Mouse (Mus musculus): ENCODE measurements around the gene Col2a1. TPM values are rescaled to one million over a fixed set of nuclear protein-coding genes. Genes with fewer than 3 reads are reported as not detected.
A peak's percentile ranks its signal among the peaks of the same experiment; 100 is the strongest.

Gene Col2a1
- total and polyA plus RNA-seq, 3 experiments = 0.06 to 0.13 TPM; not detected in 1

DNA sequence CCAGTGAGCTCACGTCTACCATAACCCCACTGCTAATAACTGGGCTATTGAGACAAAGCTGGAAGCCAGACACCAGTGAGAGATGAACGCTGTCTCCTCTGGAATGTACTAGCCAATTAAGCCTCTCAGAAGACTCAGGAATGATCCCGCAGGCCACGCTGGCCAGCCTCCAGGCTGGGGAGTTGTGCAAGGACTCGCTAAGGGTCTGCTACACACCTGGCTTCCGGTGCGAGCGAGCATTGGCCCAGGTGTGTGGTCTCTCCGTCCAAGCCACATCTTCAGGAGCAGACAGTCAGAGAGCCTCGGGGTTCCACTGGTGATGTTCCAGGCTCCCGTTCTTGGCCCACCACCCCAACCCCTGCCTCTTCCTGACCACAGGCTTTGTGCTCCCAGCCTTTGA lies 48.1 kb downstream of the Col2a1 start:
- Histone ChIP-seq H3K9me3 (replicated peaks; ENCODE audit: low read length) (no peaks in the 10 kb centered on the region), H3K27me3 (replicated peaks) (peaks cover 20% of the 10 kb centered on the region), H3K4me1 (ENCODE audit: control insufficient read depth in 1 of 2, insufficient read depth in 2 of 2) (peaks cover 4 to 19% of the 10 kb centered on the region in 2 experiments), H3K27ac (ENCODE audit: insufficient read depth, low read depth) (no peak overlapping the region), H3K79me2 (replicated peaks; ENCODE audit: control insufficient read depth, extremely low read depth, insufficient read depth, poor library complexity, severe bottlenecking) (no peaks in the 10 kb centered on the region), H3K4me2 (ENCODE audit: insufficient read depth, low read depth, poor library complexity, severe bottlenecking) (no peak overlapping the region), H3K4me3 (replicated peaks in 1 of 3; ENCODE audit: low read depth in 2 of 3, low read length in 2 of 3, poor library complexity in 1 of 3) (no peak overlapping the region), H3K9ac (ENCODE audit: insufficient read depth, low read depth) (no peak overlapping the region), H3K36me3 (replicated peaks in 1 of 2; ENCODE audit: control insufficient read depth in 1 of 2, insufficient read depth in 1 of 2, low read length in 1 of 2) (no peaks in the 10 kb centered on the region)
- dilution Hi-C loops (cut with MboI; ENCODE audit: extremely low pct_ligation_motif_present, extremely low pct_unique_long_range_greater_than_20kb, low sequenced_read_pairs) = loop anchor here (25.0 kb wide), 1 partner anchor 169 kb away; the partner anchor contains the start of gene Slc48a1
- no peak for DNase-seq (ENCODE audit: extremely low read depth)
- in situ Hi-C loops (cut with MboI; ENCODE audit: low pct_ligation_motif_present, low pct_unique_long_range_greater_than_20kb, low sequenced_read_pairs) = no loop called here
- TF ChIP-seq UBTF (IDR thresholded peaks at IDR 0.05; ENCODE audit: low read depth, low read length) = no peak
- no peak for TF ChIP-seq MYC (IDR thresholded peaks at IDR 0.05; ENCODE audit: low read depth, low read length)
- no peak for TF ChIP-seq CHD2 (IDR thresholded peaks at IDR 0.05; ENCODE audit: low read length)
- no peak for TF ChIP-seq SMC3 (IDR thresholded peaks at IDR 0.05; ENCODE audit: low read depth, low read length)
- no peak for TF ChIP-seq POLR2A (IDR thresholded peaks at IDR 0.05; ENCODE audit: low read depth, low read length)
- no peak for TF ChIP-seq TBP (conservative IDR thresholded peaks at IDR 0.05; ENCODE audit: low read depth, low read length)
- no peak for TF ChIP-seq HCFC1 (IDR thresholded peaks at IDR 0.05; ENCODE audit: low read depth, low read length)
- no peak for TF ChIP-seq ETS1 (conservative IDR thresholded peaks at IDR 0.05; ENCODE audit: low read depth, low read length)
- TF ChIP-seq USF1 (IDR thresholded peaks at IDR 0.05; ENCODE audit: low read depth, low read length) = no peak
- TF ChIP-seq CTCF (conservative IDR thresholded peaks at IDR 0.05 in 1 of 2, IDR thresholded peaks at IDR 0.05 in 1 of 2; ENCODE audit: low read depth in 2 of 2, low read length in 2 of 2) = no peak
- no peak for TF ChIP-seq RAD21 (IDR thresholded peaks at IDR 0.05; ENCODE audit: low read depth, low read length)
- no peak for TF ChIP-seq MAX (IDR thresholded peaks at IDR 0.05; ENCODE audit: low read length)
- no peak for TF ChIP-seq NRF1 (IDR thresholded peaks at IDR 0.05; ENCODE audit: low read depth, low read length)
- no peak for TF ChIP-seq BHLHE40 (IDR thresholded peaks at IDR 0.05; ENCODE audit: low read depth, low read length)
- no peak for TF ChIP-seq RCOR1 (conservative IDR thresholded peaks at IDR 0.05; ENCODE audit: low read depth, low read length)
- no peak for TF ChIP-seq JUN (IDR thresholded peaks at IDR 0.05; ENCODE audit: insufficient read depth, low read depth, low read length)
- no peak for TF ChIP-seq KAT2A (IDR thresholded peaks at IDR 0.05; ENCODE audit: insufficient replicate concordance, low read length)

DNA sequence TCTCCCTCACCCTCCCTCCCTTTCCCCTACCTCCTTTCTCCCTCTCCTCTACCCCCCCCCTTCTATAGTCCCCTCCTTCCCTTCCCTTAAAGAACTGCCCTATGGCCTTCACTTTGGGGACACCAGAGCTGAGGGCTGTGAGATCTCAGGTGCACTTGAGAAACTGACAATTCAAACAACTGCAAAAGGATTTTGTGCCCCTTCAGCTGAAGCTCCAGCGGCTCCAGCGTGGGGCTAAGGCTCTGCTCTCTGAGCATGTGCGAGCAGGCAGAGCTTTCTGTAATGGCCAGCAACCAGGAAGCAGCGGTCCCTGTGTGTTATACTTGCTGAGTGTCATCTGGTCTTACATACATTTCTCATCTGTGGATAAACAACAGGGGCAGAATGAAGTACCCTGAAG lies 48.8 kb downstream of the Col2a1 start:
- Histone ChIP-seq H3K4me3 (replicated peaks in 1 of 3; ENCODE audit: low read depth in 2 of 3, low read length in 2 of 3, poor library complexity in 1 of 3) (no peak overlapping the region), H3K9me3 (replicated peaks; ENCODE audit: low read length) (no peaks in the 10 kb centered on the region), H3K36me3 (replicated peaks in 1 of 2; ENCODE audit: control insufficient read depth in 1 of 2, insufficient read depth in 1 of 2, low read length in 1 of 2) (no peaks in the 10 kb centered on the region), H3K79me2 (replicated peaks; ENCODE audit: control insufficient read depth, extremely low read depth, insufficient read depth, poor library complexity, severe bottlenecking) (no peaks in the 10 kb centered on the region), H3K9ac (ENCODE audit: insufficient read depth, low read depth) (no peak overlapping the region), H3K4me1 (ENCODE audit: control insufficient read depth in 1 of 2, insufficient read depth in 2 of 2) (peaks cover 4 to 19% of the 10 kb centered on the region in 2 experiments), H3K27me3 (replicated peaks) (peaks cover 22% of the 10 kb centered on the region), H3K4me2 (ENCODE audit: insufficient read depth, low read depth, poor library complexity, severe bottlenecking) (no peak overlapping the region), H3K27ac (ENCODE audit: insufficient read depth, low read depth) (no peak overlapping the region)
- TF ChIP-seq SMC3 (IDR thresholded peaks at IDR 0.05; ENCODE audit: low read depth, low read length) (no peak), MAX (IDR thresholded peaks at IDR 0.05; ENCODE audit: low read length) (no peak), MAZ (IDR thresholded peaks at IDR 0.05; ENCODE audit: low read depth, low read length) (no peak), CHD2 (IDR thresholded peaks at IDR 0.05; ENCODE audit: low read length) (no peak), NRF1 (IDR thresholded peaks at IDR 0.05; ENCODE audit: low read depth, low read length) (peak; percentile 64), MYC (IDR thresholded peaks at IDR 0.05; ENCODE audit: low read depth, low read length) (no peak)
- dilution Hi-C loops (cut with MboI; ENCODE audit: extremely low pct_ligation_motif_present, extremely low pct_unique_long_range_greater_than_20kb, low sequenced_read_pairs) = loop anchor here (25.0 kb wide), 1 partner anchor 168 kb away; the partner anchor contains the start of gene Slc48a1
- no peak for DNase-seq (ENCODE audit: extremely low read depth)
- in situ Hi-C loops (cut with MboI; ENCODE audit: low pct_ligation_motif_present, low pct_unique_long_range_greater_than_20kb, low sequenced_read_pairs) = no loop called here
